Mouse (Mus musculus) E14TG2a.4 (cell line): ENCODE data around the gene Rpl12.

Experiments used
- CTCF ChIP-seq: conservative IDR thresholded peaks from 2 replicates; pipeline ENCODE4 v1.5.1; 2014; ENCODE audit warnings: low read length
- NANOG ChIP-seq: IDR thresholded peaks from 2 replicates; pipeline ENCODE4 v1.6.1; 2014; ENCODE audit warnings: borderline replicate concordance, low read length, mixed read lengths

- TF ChIP-seq CTCF (no peak), NANOG (no peak)
These were observed 3.5 kb downstream of the Rpl12 start for GRCm38 (mm10) chr2:32964659-32965457.
